Mouse (Mus musculus): ENCODE measurements around the gene Thrap3. TPM values are rescaled to one million over a fixed set of nuclear protein-coding genes. Genes with fewer than 3 reads are reported as not detected.

Thrap3 gene
- polyA plus RNA-seq, 1 experiment from 2014 or later: 143 TPM

DNA sequence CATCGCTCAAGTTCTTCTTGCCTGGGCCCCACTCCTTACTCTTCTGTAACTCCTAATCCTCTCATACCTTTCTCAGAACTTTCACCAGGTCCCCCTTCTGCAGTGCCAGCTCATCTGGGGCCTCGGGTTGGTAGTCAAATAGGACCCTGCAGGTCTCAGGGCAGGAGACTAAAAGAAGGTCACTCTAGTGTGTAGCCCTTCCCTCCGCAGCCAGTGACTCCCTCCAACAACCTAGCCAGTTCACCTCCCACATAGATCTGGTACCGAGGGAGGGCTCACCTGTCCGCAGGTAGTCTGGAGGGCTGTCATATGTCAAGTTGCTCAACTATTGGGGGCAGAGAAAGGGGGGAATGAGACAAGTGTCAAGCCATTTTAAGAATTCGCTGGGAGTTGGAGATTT, 41.1 kb downstream of the Thrap3 start:
- H3K27me3 ChIP-seq: 0 out of 2 replicates have a peak, but pooled peaks cover 3% of the 10 kb centered on the region
- 92% methylated on average over 6 of the region's 6 CpGs for WGBS
- no peak for ATAC-seq (ENCODE audit: low read depth)
- no peak overlapping the region for H3K4me2 ChIP-seq
- H3K27ac ChIP-seq (replicated peaks): no peak overlapping the region
- H3K36me3 ChIP-seq: peaks cover 11% of the 10 kb centered on the region
- peaks cover 18% of the 10 kb centered on the region for H3K4me1 ChIP-seq (replicated peaks)
- no peak overlapping the region for H3K9ac ChIP-seq
- H3K4me3 ChIP-seq: no peak overlapping the region
- no peaks in the 10 kb centered on the region for H3K9me3 ChIP-seq

DNA sequence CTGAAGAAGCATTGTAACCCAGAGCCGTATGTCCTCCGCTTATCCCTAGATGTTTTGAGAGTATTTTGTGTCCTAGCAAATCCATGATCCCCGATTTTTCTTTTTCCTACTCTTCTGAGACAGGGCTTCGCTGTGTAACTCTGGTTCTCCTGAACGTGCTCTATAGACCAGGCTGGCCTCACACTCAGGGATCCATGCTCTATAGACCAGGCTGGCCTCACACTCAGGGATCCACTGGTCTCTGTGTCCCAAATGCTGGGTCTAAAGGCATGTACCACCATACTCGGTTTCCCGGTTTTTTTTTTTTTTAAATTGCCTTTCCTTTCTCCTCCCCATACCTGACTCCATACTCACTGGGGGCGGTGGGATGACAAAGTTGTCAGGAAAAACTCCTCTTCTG, 41.6 kb downstream of the Thrap3 start:
- peaks cover 18% of the 10 kb centered on the region for H3K4me1 ChIP-seq (replicated peaks)
- H3K4me2 ChIP-seq: no peak overlapping the region
- no peak overlapping the region for H3K27ac ChIP-seq (replicated peaks)
- H3K9me3 ChIP-seq: no peaks in the 10 kb centered on the region
- no peak overlapping the region for H3K4me3 ChIP-seq
- no peak for ATAC-seq (ENCODE audit: low read depth)
- WGBS: 86% methylated on average over 8 of the region's 8 CpGs
- peaks cover 6% of the 10 kb centered on the region for H3K36me3 ChIP-seq
- H3K27me3 ChIP-seq: 0 out of 2 replicates have a peak, but pooled peaks cover 3% of the 10 kb centered on the region
- no peak overlapping the region for H3K9ac ChIP-seq

DNA sequence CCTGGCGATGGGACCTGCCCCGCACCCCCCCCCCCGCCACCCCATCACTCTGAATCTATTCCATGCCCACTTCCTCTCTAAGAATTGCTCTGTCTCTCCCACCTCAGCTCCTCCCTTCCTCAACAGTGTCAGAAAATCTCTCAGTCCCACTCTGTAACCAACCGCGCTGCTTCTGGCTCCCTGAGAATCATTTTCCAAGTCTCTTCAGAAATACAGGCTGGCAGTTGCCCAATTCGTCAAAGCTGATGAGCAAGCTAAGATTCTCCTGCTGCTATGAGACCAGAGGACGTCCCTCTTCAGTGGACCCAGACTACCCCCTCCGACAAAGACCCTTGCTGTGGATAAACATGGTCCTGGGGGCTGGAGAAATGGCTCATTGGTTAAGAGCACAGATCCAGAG, 43.1 kb downstream of the Thrap3 start:
- no peak for ATAC-seq (ENCODE audit: low read depth)

DNA sequence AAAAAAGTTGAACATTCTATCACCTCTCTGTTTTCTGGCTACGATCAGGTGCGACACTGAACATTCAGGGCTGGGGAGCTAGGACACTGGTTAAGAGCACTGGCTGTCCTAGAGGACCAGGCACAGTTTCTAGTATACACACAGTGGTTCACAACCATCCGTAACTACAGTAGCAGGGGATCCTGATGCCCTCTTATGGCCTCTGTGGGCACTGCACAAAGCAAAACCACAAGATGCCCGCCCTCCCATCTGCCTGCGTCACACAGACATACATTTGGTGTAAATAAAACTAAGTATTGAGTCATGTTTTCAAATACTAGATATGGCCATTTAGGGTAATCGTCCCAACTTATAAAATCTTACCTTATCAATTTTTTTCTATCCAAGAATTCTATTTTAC, 45.0 kb downstream of the Thrap3 start:
- no peak for ATAC-seq (ENCODE audit: low read depth)
- Histone ChIP-seq H3K4me1 (replicated peaks) (peaks cover 9% of the 10 kb centered on the region), H3K27me3 (no peaks in the 10 kb centered on the region), H3K27ac (replicated peaks) (no peak overlapping the region), H3K4me3 (no peak overlapping the region), H3K4me2 (no peak overlapping the region), H3K9me3 (no peaks in the 10 kb centered on the region), H3K9ac (no peak overlapping the region), H3K36me3 (no peaks in the 10 kb centered on the region)
- WGBS: 91% methylated on average over 6 of the region's 6 CpGs

More for the DNA sequence above, 43.1 kb downstream of the Thrap3 start:
- Histone ChIP-seq H3K36me3 (no peaks in the 10 kb centered on the region), H3K4me3 (no peak overlapping the region), H3K27me3 (0 out of 2 replicates have a peak, but pooled peaks cover 3% of the 10 kb centered on the region), H3K27ac (replicated peaks) (no peak overlapping the region), H3K9me3 (no peaks in the 10 kb centered on the region), H3K9ac (no peak overlapping the region), H3K4me2 (no peak overlapping the region), H3K4me1 (replicated peaks) (peaks cover 19% of the 10 kb centered on the region)
- WGBS: 72% methylated on average over 8 of the region's 8 CpGs

DNA sequence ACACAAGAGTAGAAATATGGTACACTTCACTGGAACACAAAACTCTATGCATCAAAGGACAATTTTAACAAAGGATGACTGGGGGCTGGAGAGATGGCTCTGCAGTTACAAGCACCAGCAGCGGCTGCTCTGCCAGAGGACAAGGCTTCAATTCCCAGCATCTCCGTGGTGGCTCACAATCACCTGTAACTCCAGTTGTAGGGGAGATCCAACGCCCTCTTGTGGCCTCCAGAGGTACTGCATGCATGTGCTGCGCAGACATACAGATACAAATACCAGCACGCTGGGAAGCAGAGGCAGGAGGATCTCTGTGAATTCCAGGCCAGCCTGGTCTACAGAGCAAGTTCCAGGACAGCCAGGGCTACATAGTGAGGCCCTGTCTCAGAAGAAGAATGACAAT, 45.9 kb downstream of the Thrap3 start:
- Histone ChIP-seq H3K9ac (no peak overlapping the region), H3K27me3 (no peaks in the 10 kb centered on the region), H3K36me3 (no peaks in the 10 kb centered on the region), H3K4me1 (replicated peaks) (0 out of 2 replicates have a peak, but pooled peaks cover 3% of the 10 kb centered on the region), H3K4me3 (no peak overlapping the region), H3K4me2 (no peak overlapping the region), H3K27ac (replicated peaks) (peak overlapping the region; percentile 67; the same call in 1 of the 2 replicates), H3K9me3 (no peaks in the 10 kb centered on the region)
- 54% methylated on average over 5 of the region's 5 CpGs for WGBS
- ATAC-seq (ENCODE audit: low read depth): no peak

DNA sequence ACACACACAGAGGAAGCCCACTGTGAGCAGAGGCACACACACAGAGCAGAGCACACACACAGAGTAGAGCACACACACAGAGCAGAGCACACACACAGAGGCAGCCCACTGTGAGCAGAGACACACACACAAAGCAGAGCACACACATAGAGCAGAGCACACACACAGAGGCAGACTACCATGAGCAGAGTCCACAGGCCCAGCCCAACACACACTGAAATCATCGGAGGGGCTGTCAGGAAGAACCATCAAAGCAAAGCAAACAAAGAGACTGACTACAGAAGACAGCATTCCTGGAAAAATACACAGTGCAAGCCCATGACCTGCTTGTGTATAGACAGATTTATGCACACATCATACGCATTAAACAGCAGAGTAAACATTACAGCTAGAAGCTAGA, 46.7 kb downstream of the Thrap3 start:
- no peak overlapping the region for H3K4me3 ChIP-seq

DNA sequence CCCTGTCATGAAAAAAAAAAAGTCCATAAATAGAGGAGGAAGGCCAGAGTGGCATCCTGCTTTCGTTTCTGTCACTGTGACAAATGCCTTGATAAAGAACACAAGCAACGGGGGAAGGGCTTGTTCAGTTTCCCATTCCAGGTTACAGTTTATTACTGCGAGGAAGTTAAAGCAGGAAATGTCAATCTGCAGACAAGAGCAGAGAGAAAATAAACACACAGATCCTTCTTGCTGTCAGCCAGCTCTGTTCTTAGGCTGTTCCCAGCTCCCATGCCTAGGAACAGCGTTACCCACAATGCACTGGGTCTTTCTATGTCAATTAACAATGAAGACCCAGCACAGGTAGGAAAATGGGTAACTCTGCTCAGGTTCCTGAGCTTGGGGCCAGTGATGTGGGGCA, 47.4 kb downstream of the Thrap3 start:
- no peak for ATAC-seq (ENCODE audit: low read depth)
- Histone ChIP-seq H3K9me3 (no peaks in the 10 kb centered on the region), H3K4me2 (no peak overlapping the region), H3K4me1 (replicated peaks) (peaks cover 6% of the 10 kb centered on the region; the same call in 1 of the 2 replicates), H3K36me3 (no peaks in the 10 kb centered on the region), H3K9ac (no peak overlapping the region), H3K27ac (replicated peaks) (peak overlapping the region; percentile 67), H3K4me3 (no peak overlapping the region), H3K27me3 (peaks cover 5% of the 10 kb centered on the region)
- WGBS: 63% methylated on average over 4 of the region's 4 CpGs

More for the DNA sequence above, 46.7 kb downstream of the Thrap3 start:
- H3K9ac ChIP-seq: no peak overlapping the region
- H3K4me2 ChIP-seq: no peak overlapping the region
- H3K27ac ChIP-seq (replicated peaks): peak overlapping the region; percentile 67
- WGBS: 67% methylated on average over 2 of the region's 2 CpGs
- no peaks in the 10 kb centered on the region for H3K36me3 ChIP-seq
- H3K27me3 ChIP-seq: no peaks in the 10 kb centered on the region
- H3K4me1 ChIP-seq (replicated peaks): 0 out of 2 replicates have a peak, but pooled peaks cover 6% of the 10 kb centered on the region
- no peak for ATAC-seq (ENCODE audit: low read depth)
- no peaks in the 10 kb centered on the region for H3K9me3 ChIP-seq

DNA sequence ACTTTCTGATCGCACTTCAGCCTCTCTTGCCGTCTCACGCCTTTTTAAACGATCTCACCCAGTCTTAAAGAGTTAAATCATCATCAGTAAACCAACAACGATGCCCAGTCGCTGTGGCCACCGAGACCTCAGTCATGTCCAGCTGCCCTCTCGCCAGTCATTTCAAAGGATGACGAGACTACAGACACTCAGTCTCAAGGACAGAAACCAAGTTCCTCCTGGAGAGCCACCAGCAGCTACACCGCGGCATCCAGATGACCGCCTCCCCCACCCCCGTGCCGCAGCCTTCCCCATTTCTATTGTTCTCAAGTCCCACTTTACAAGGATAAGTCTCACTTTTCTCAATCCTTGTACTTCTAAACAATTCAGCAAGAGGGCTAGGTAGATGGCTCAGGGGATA, 49.7 kb downstream of the Thrap3 start:
- no peak overlapping the region for H3K4me3 ChIP-seq
- H3K4me2 ChIP-seq: no peak overlapping the region
- ATAC-seq (ENCODE audit: low read depth): no peak
- no peaks in the 10 kb centered on the region for H3K9me3 ChIP-seq
- 55% methylated on average over 14 of the region's 14 CpGs for WGBS
- no peak overlapping the region for H3K9ac ChIP-seq
- H3K4me1 ChIP-seq (replicated peaks): peaks cover 23% of the 10 kb centered on the region
- H3K27me3 ChIP-seq: peaks cover 29% of the 10 kb centered on the region
- no peaks in the 10 kb centered on the region for H3K36me3 ChIP-seq
- no peak overlapping the region for H3K27ac ChIP-seq (replicated peaks)

DNA sequence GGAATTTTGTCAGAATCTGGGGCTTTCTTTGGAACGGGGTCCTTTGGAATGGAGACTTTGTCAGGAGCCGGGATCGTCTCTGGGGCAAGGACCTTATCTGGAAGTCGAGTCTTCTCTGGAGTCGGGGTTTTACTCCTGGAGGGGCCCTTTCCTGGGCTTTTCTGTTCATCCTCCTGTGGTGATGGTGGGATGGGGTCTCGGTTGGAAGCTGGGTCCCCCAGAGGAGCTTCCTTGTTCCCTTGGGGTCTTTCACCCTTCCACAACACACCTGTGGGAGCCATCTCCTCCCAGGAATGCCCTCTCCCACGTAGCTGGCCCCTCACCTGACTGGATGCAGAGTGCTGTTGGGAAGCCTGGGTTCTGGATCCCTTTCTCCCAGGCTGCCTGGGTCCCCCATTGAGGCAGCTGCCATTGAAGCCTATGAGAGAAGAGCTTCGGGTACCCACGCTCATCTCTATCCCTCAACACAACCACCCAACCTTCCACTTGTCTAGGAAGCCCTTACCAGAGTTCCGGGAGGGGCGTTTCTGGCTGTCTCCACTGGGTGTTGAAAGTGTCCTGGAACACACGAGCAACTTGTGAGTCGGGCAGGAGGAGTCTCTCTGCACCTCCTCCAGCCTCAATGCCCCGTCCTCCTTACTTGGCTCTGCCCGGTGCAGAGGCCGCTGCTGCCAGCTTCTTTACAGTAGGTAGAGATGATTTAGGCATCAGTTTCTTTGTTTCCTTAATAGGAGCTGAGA, 50.7 kb downstream of the Thrap3 start:
- Histone ChIP-seq H3K36me3 (no peaks in the 10 kb centered on the region), H3K4me3 (no peak overlapping the region), H3K9me3 (no peaks in the 10 kb centered on the region), H3K27ac (replicated peaks) (no peak overlapping the region), H3K9ac (no peak overlapping the region), H3K4me1 (replicated peaks) (peaks cover 30% of the 10 kb centered on the region), H3K27me3 (peaks cover 37% of the 10 kb centered on the region), H3K4me2 (no peak overlapping the region)
- 85% methylated on average over 16 of the region's 16 CpGs for WGBS
- ATAC-seq (ENCODE audit: low read depth): no peak

DNA sequence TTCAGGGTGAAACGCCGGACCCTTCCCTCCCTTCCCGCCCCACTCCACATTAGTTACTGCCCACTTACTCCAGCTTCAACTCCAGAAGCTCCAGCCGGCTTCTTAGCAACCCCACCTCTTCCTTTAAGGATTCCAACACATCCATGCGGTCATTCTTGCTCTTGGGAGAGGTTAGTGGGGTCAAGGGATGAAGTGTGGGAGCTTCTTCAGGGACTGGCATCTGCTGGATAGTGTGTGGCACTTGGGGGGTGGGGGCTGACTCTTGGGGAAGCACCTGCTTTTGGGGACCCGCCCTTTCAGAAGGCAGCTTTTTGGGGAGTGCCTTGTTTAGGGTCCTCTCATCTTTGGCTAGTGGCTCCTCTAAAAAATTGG, 51.6 kb downstream of the Thrap3 start:
- no peak overlapping the region for H3K4me3 ChIP-seq
- no peaks in the 10 kb centered on the region for H3K36me3 ChIP-seq
- peaks cover 44% of the 10 kb centered on the region for H3K27me3 ChIP-seq
- peak overlapping the region; percentile 12; the same call in 1 of the 2 replicates for H3K4me2 ChIP-seq
- WGBS: 76% methylated on average over 6 of the region's 6 CpGs
- ATAC-seq (ENCODE audit: low read depth): no peak
- H3K9me3 ChIP-seq: no peaks in the 10 kb centered on the region
- H3K27ac ChIP-seq (replicated peaks): no peak overlapping the region
- H3K9ac ChIP-seq: no peak overlapping the region
- peaks cover 30% of the 10 kb centered on the region for H3K4me1 ChIP-seq (replicated peaks)

DNA sequence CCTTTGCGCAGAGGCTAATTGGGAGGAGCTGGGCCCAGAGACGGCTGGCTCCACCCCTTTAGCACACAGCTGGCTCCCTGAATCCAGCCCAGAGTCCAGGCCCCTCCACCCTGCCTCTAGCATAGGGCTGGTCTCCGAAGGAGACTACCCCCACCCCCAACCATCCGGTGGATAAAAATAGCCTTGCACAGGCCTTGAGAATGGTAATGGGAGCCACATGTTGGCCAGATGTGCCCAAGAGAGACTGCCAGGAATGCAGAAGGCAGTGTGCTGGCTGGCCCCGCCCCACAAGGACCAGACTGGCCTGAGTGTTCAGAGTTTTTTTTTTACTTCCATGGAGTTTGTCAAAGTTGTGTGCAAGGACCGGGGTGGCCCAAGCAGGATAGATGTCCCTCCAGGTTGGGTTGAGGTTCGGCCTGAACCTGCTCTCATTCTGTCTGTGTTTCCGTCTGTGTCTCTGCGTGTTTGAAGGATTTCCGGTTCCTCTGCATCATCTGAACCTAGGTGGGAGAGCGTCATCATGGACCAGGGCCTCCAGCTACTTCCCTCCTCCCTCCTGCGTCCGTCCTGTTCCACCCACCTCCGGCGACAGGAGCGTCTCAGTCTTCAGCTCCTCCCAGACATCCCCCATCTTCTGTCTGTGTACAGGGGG, 52.1 kb downstream of the Thrap3 start:
- H3K4me2 ChIP-seq: peak overlapping the region; percentile 65; the same call in 1 of the 2 replicates
- H3K9me3 ChIP-seq: no peaks in the 10 kb centered on the region
- WGBS: 64% methylated on average over 16 of the region's 16 CpGs
- peaks cover 44% of the 10 kb centered on the region for H3K27me3 ChIP-seq
- ATAC-seq (ENCODE audit: low read depth): peak; percentile 9; the same call in 1 of the 2 replicates
- peak overlapping the region; percentile 46 for H3K4me3 ChIP-seq
- H3K27ac ChIP-seq (replicated peaks): 0 out of 2 replicates have a peak overlapping the region, but pooled peaks have one; percentile 68
- peaks cover 30% of the 10 kb centered on the region for H3K4me1 ChIP-seq (replicated peaks)
- H3K9ac ChIP-seq: no peak overlapping the region
- no peaks in the 10 kb centered on the region for H3K36me3 ChIP-seq

DNA sequence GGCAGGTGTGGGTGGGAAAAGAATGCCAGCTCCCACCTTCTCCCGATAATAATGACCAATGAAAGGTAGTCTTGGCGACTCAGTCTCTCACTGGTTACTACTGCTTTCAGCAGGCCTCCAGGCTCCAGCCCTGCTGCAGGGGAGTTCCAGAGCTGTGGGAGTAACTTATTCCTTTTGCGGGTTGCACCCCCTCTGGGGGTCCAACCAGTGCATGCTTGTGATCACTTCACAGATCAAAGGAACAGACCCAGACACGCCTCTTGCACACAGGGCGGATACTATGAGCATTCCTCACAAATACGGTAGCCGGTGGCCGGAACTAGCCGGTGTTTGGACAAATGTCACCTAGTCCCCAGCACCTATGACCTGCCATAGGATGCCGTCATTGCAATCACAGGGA, 52.8 kb downstream of the Thrap3 start:
- ATAC-seq (ENCODE audit: low read depth): no peak
- Histone ChIP-seq H3K27ac (replicated peaks) (0 out of 2 replicates have a peak overlapping the region, but pooled peaks have one; percentile 68), H3K9me3 (no peaks in the 10 kb centered on the region), H3K27me3 (peaks cover 44% of the 10 kb centered on the region), H3K4me2 (peak overlapping the region; percentile 65), H3K9ac (0 out of 2 replicates have a peak overlapping the region, but pooled peaks have one; percentile 68), H3K36me3 (no peaks in the 10 kb centered on the region), H3K4me3 (peak overlapping the region; percentile 46), H3K4me1 (replicated peaks) (peaks cover 30% of the 10 kb centered on the region)
- 58% methylated on average over 10 of the region's 10 CpGs for WGBS

Measured in neural tube, embryonic 13.5 days (tissue).